Mouse (Mus musculus) hindbrain, embryonic 10.5 days (tissue): ENCODE measurements around the gene Ubtd2. TPM values are rescaled to one million over a fixed set of nuclear protein-coding genes. Genes with fewer than 3 reads are reported as not detected.
"Not testable (repeated sequence)": the region's sequence is repeated elsewhere in the genome, so short reads cannot be mapped to it uniquely, and the experiment has no call there.

ENCODE experiments used
- DNase-seq: peaks from one replicate; pipeline ENCODE4 v3.0.0-alpha.2; 2017; ENCODE audit warnings: low spot score
- H3K27ac ChIP-seq: fragments of 300-500 bp; sonication (generic); 2 replicates; pipeline ENCODE4 v1.5.1; 2016; ENCODE audit warnings: mild to moderate bottlenecking, moderate library complexity
- H3K27me3 ChIP-seq: fragments of 300-500 bp; sonication (generic); 2 replicates; pipeline ENCODE4 v1.6.1; 2016; ENCODE audit warnings: mild to moderate bottlenecking; ENCODE audit not compliant: poor library complexity, insufficient read depth, severe bottlenecking
- H3K36me3 ChIP-seq: fragments of 300-500 bp; sonication (generic); 2 replicates; pipeline ENCODE4 v1.6.1; 2016; ENCODE audit warnings: mild to moderate bottlenecking, moderate library complexity
- H3K4me1 ChIP-seq: fragments of 300-500 bp; sonication (generic); replicated peaks from 2 replicates; pipeline ENCODE4 v1.6.1; 2016; ENCODE audit warnings: mild to moderate bottlenecking
- H3K4me3 ChIP-seq: fragments of 300-500 bp; sonication (generic); 2 replicates; pipeline ENCODE4 v1.5.1; 2016; ENCODE audit warnings: mild to moderate bottlenecking, moderate library complexity
- H3K9me3 ChIP-seq: fragments of 300-500 bp; sonication (generic); 2 replicates; pipeline ENCODE4 v1.6.1; 2016; ENCODE audit warnings: mild to moderate bottlenecking, moderate library complexity
- WGBS: fragments of 180-500 bp; shearing (Covaris S2); methylation state at CpG from one replicate; pipeline ENCODE4 v1.1.7; 2016; 5-methylcytosine and 5-hydroxymethylcytosine counted together
- polyA plus RNA-seq: library from polyadenylated mRNA; unstranded; fragments of >200 nt; fragmentation: Nextera tagmentation; extraction: Ambion mirVana; gene quantifications from 2 replicates; pipeline ENCODE4 v1.2.1, GENCODE M21; 2016

The Ubtd2 gene
- polyA plus RNA-seq, 1 experiment from 2014 or later: 55.6 TPM

DNA sequence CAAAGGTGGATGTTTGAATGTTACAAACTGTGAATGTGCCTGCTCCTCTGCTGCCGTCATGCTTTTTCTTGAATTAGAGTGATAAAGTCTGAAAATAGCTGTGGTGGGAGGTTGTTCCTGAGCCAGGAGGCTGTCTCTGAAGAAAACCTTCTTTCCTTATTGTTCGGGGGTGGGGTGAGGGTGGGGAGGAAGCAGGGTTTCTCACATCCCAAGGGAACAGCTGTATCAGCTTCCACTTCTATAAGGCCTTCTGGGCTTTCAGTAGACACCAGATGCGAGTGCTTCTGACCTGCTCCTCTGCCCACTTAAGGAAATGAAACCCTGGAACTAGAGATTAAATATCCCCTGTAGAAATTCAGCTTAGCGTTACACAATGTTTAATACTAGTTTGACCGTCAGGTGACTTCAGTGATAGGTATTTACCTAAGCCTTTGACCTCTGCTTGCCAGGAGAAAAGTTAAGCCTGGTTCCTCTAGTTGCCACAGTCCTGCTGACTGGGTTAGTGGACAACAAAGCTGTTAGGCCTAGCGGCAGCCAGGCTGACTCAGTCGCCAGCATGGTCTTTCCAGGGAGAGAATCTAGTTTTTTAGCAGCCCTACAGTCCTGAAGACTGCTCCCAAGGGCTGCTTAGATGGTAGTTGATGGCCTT is 50.0 kb downstream of the Ubtd2 start:
- Histone ChIP-seq H3K4me3 (no peak overlapping the region), H3K9me3 (no peaks in the 10 kb centered on the region), H3K4me1 (0 out of 2 replicates have a peak, but pooled peaks cover 3% of the 10 kb centered on the region), H3K27ac (no peak overlapping the region), H3K36me3 (peaks cover 40% of the 10 kb centered on the region), H3K27me3 (no peaks in the 10 kb centered on the region)
- no peak for DNase-seq
- WGBS: 83% methylated on average over 7 of the region's 7 CpGs

DNA sequence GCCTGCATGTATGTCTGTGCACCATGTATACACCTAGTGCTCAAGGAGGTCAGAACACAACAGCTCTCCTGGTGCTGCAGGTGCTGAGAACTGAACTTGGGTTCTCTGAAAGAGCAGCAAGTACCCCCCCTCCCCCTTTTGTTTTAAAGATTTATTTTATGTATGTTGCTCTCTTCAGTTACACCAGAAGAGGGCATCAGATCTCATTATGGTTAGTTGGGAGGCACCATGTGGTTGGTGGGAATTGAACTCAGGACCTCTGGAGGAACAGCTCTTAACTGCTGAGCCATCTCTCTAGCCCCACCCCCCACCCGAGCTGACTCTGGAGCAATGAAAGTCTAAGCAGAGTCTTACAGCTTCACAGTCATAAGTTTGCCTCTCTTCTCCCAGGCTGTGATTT is 55.8 kb downstream of the Ubtd2 start:
- Histone ChIP-seq H3K36me3 (peaks cover 13% of the 10 kb centered on the region), H3K27me3 (no peaks in the 10 kb centered on the region), H3K4me3 (no peak overlapping the region), H3K27ac (no peak overlapping the region), H3K4me1 (no peaks in the 10 kb centered on the region), H3K9me3 (no peaks in the 10 kb centered on the region)
- WGBS: 85% methylated on average over 1 of the region's 1 CpGs
- DNase-seq: no peak

DNA sequence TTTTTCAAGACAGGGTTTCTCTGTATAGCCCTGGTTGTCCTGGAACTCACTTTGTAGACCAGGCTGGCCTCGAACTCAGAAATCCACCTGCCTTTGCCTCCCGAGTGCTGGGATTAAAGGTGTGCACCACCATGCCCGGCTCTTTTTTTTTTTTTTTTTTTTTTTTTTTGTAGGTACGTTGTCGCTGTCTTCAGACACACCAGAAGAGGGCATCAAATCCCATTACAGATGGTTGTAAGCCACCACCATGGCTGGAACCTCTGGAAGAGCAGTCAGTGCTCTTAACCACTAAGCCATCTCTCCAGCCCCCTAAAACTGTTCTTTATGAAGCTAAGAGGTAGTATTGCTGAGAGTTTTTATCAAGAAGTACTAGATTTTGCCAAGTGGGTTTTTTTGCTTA is 59.7 kb downstream of the Ubtd2 start:
- not testable (repeated sequence) for H3K4me1 ChIP-seq
- H3K36me3 ChIP-seq: peaks cover 51% of the 10 kb centered on the region

DNA sequence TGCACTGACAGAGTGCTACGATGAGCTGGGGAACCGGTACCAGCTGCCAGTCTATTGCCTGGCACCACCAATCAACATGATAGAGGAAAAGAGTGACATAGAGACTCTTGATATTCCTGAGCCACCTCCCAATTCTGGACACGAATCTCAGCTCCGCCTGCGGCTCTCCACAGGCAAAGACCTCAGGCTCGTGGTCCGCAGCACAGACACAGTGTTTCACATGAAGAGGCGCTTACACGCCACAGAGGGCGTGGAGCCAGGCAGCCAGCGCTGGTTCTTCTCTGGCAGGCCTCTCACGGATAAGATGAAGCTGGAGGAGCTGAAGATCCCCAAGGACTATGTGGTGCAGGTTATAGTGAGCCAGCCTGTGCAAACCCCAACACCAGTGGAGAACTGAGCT is 60.9 kb downstream of the Ubtd2 start:
- Histone ChIP-seq H3K9me3 (no peaks in the 10 kb centered on the region), H3K36me3 (peaks cover 54% of the 10 kb centered on the region), H3K4me3 (no peak overlapping the region), H3K4me1 (no peaks in the 10 kb centered on the region), H3K27ac (no peak overlapping the region), H3K27me3 (no peaks in the 10 kb centered on the region)
- 93% methylated on average over 12 of the region's 12 CpGs for WGBS
- no peak for DNase-seq

More for the DNA sequence above, 59.7 kb downstream of the Ubtd2 start:
- not testable (repeated sequence) for H3K27ac ChIP-seq, H3K4me3 ChIP-seq, H3K27me3 ChIP-seq, H3K9me3 ChIP-seq, DNase-seq
- WGBS: 79% methylated on average over 4 of the region's 5 CpGs

DNA sequence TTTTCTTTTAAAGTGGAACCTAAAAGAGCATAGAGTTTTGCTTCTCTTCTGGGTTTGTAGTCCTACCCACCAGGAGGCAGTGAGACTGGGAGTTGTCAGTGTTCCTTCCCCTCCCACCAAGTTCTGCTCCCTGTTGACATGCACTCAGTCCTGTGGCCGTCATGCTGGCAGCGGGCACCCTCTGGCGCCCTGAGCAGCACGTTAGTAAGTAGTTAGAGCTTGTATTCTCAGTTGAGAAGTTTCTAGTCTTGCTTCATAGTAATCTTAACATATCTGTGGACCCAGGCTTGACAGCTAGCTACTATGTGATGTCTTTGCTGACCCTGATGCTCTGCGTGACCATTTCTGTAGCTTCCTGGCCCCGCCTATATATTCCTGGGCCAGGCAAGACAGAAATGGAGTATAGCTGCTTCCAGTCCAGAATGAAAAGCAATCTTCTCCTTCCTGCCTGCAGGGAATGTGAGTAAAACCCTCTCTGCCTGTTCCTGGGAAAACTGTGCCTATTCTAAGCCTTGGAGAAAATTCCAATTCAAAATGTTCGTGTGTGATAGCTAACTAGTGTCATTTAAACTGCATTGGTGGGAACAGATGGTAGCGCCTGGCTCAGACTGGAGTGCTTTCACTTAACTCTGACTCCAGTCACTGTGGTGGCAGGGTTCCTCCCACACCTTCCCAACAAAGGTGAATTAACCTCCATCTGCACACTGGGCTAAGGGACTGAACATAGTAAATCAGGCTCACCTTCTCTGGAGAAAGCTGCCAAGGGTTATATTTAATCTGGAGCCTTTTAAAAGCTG is 61.9 kb downstream of the Ubtd2 start:
- no peak for DNase-seq
- 92% methylated on average over 8 of the region's 8 CpGs for WGBS
- H3K36me3 ChIP-seq: peaks cover 54% of the 10 kb centered on the region

DNA sequence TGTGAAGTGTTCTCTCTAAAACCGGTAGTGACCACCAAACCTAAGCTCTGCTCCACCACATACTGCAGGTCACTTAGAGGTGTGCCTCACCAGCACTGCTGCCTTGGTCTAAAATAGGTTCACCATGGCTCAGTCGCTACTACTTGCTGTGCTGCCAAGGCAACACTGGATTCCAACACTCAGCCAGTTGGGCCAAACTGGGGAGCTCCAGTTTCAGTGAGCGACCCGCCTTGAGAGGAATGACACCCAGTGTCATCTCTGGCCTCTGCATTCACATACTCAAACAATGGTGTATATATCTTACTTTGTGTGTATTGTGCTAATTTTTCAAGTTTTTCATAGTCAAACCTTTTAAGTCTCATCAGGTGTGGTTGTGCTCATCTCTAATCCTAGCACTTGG is 63.6 kb downstream of the Ubtd2 start:
- Histone ChIP-seq H3K9me3 (no peaks in the 10 kb centered on the region), H3K4me3 (no peak overlapping the region), H3K27me3 (no peaks in the 10 kb centered on the region), H3K36me3 (peaks cover 56% of the 10 kb centered on the region), H3K4me1 (no peaks in the 10 kb centered on the region), H3K27ac (no peak overlapping the region)
- WGBS: 89% methylated on average over 4 of the region's 4 CpGs
- DNase-seq: no peak

More for the DNA sequence above, 61.9 kb downstream of the Ubtd2 start:
- Histone ChIP-seq H3K4me3 (no peak overlapping the region), H3K9me3 (no peaks in the 10 kb centered on the region), H3K4me1 (no peaks in the 10 kb centered on the region), H3K27ac (no peak overlapping the region), H3K27me3 (no peaks in the 10 kb centered on the region)

DNA sequence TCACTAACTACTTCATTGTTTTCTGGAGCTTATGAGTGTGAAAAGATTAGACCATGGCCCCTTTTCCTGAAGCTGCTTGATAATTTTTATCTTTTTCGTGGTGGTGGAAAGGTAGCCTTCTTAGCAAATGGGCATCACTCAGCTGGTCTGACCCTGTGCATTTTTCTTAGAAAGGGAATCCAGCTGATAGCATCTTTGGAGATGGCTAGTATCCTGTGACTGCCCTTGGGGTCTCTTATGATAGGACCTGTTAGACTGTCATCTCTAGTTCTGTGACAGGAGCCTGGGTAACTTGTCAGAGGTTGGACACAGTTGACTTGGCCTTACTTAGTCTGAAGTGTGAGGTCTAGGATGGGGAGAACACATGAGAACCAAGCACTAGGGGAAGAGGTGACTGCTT is 64.2 kb downstream of the Ubtd2 start:
- 92% methylated on average over 1 of the region's 1 CpGs for WGBS
- H3K4me3 ChIP-seq: no peak overlapping the region
- no peak for DNase-seq
- no peaks in the 10 kb centered on the region for H3K4me1 ChIP-seq
- no peak overlapping the region for H3K27ac ChIP-seq
- no peaks in the 10 kb centered on the region for H3K27me3 ChIP-seq
- H3K36me3 ChIP-seq: peaks cover 62% of the 10 kb centered on the region
- no peaks in the 10 kb centered on the region for H3K9me3 ChIP-seq

DNA sequence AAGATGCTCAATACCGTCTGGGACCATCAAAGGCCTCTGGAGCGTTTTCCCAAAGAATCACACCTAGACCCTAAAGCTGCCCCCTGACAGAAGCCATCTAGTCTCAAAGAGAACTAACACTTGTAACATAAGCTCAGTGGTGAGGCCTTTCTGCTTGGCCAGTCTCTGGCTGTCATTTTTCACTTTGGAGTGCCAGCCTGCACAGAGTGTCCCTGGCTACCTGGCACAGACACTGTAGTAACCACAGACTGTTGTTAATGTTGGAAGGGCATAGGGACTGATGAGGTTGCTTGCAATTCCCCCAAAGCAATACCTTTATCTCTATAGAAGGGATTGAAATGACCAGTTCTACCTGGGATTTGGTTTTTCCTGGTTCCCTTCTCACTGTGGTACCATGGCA is 66.1 kb downstream of the Ubtd2 start:
- 89% methylated on average over 2 of the region's 2 CpGs for WGBS
- Histone ChIP-seq H3K4me1 (no peaks in the 10 kb centered on the region), H3K4me3 (no peak overlapping the region), H3K36me3 (peaks cover 62% of the 10 kb centered on the region), H3K27ac (no peak overlapping the region), H3K9me3 (no peaks in the 10 kb centered on the region), H3K27me3 (no peaks in the 10 kb centered on the region)
- DNase-seq: no peak

DNA sequence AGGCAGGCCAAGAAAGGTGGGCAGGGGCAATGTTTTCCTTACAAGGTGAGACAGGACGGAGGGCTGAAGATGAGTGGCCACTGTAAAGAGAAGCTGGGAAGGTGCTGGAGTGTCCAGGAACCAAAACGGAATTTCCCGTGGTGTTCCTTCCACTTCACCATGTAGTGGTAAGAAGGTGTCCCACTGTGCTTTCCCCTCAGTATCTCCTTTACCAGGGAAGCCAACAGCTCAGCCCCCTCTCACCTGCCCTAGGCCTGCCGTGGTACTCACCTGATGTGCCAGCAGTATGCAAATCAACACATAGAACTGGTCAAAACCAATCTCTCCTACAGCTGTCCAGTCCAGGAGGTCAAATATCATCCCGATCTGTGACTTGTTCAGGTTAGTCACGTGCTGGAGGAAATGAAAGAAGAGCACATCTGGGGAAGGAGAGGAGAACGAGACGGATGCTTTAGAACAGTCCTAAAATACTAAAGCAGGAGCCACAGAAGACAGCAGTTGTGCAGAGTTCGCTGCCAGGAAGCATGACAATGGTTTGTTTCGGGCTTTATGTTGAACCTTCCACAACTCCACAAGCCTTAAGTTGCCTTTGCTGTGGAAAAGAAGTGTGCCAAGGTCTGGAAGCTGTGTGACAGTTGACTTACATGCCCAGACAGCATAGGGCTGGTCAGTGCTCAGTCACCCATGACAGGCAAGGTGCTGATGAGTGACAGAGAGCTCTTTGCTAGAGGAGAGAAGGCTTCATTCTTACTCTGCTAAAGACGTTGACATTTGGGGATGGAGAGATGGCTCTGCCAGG is 69.2 kb downstream of the Ubtd2 start:
- Histone ChIP-seq H3K9me3 (no peaks in the 10 kb centered on the region), H3K27me3 (no peaks in the 10 kb centered on the region), H3K36me3 (peaks cover 48% of the 10 kb centered on the region), H3K4me3 (no peak overlapping the region), H3K27ac (no peak overlapping the region), H3K4me1 (no peaks in the 10 kb centered on the region)
- whole genome bisulfite sequencing: 86% methylated on average over 11 of the region's 11 CpGs
- no peak for DNase-seq

DNA sequence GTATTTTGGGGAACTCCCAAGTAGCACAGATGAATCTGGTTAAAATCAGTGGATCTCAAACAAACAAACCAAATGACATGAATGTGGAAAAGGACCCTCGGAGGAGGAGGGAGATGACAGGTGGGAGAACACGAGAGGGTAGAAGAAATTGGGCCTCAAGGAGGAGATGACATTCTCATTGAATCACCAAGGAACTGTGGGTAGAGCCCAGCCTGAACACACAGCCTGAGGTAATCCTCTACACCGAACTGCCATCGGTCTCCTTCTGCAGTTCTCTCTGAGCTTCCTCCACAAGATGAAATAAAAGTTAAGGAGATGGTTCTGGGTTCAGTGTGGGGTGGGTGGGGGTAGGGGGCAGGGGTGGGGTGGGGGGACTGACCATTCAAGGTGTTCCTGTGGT is 71.8 kb downstream of the Ubtd2 start:
- WGBS: 91% methylated on average over 4 of the region's 4 CpGs
- no peak for DNase-seq
- H3K27ac ChIP-seq: no peak overlapping the region
- peaks cover 20% of the 10 kb centered on the region for H3K27me3 ChIP-seq
- peaks cover 4% of the 10 kb centered on the region; the same call in 1 of the 2 replicates for H3K4me1 ChIP-seq
- H3K36me3 ChIP-seq: peaks cover 34% of the 10 kb centered on the region
- no peak overlapping the region for H3K4me3 ChIP-seq
- no peaks in the 10 kb centered on the region for H3K9me3 ChIP-seq

DNA sequence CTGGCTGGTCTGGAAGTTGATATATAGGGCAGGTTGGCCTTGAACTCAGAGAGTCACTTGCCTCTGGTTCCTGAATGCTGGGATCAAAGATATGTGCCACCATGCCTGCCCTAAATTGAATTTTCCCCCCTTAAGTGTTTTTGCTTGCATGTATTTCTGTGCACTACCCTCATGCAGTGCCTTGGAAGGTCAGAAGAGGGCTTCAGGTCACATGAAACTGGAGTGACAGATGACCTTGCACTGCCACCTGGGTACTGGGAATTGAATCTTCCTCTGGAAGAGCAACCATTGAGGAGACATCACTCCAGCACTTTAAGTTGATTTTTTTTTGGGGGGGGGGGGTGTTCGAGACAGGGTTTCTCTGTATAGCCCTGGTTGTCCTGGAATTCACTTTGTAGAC is 75.0 kb downstream of the Ubtd2 start:
- H3K27me3 ChIP-seq: peaks cover 45% of the 10 kb centered on the region
- H3K4me3 ChIP-seq: no peak overlapping the region
- H3K36me3 ChIP-seq: peaks cover 22% of the 10 kb centered on the region
- WGBS: 91% methylated on average over 1 of the region's 1 CpGs
- no peaks in the 10 kb centered on the region for H3K9me3 ChIP-seq
- no peak for DNase-seq
- H3K4me1 ChIP-seq: peaks cover 34% of the 10 kb centered on the region
- H3K27ac ChIP-seq: no peak overlapping the region

DNA sequence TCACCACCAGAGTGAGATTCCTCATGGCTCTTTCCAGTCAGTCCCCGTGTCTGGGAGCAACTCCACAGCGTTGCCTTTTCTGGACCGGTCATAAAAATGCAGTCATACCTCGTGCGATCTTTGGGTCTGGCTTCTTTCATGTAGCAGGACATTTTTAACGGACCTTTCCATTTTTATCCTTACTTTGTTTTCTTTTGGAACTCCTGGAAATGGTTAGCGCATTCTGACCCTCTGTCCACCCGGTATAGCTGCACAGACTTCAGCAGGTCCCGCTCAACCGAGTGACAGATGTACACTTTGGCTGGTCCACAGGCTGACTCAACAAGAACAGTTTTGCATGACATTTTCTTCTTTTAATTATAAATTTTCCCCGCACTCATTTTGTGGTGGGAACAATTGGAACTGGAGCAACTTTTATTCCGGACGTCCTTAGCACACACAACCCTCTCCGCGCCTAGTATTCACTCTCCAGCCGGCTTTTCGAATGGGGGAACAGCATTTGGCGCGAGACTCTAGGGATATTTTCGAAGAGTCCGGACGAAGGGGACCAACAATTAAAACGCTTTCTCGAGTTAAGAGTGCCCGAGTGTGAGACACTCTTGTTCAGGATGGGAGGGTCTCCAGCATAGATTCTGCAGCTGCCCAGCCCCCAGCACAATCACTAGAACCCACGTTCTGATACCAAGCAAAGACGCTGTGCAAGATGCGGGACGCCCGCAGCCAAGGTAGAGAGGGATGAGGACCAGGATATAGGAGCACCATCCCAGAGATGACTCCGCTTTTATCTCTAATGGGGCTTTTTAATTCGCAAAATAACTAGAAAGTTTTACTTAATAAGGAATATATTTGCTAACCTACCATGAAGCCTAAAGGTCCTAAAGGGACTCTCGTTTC is 76.9 kb downstream of the Ubtd2 start, which contains the start of gene Efcab9:
Gene Efcab9 (minus strand): TSS at position 211 of the 894 bp plus-strand sequence.
- Histone ChIP-seq H3K27ac (peak within 1 kb of the TSS; percentile 84), H3K9me3 (no peaks in the 10 kb centered on the region), H3K4me1 (peaks cover 41% of the 10 kb centered on the region), H3K36me3 (peaks cover 12% of the 10 kb centered on the region), H3K27me3 (peaks cover 52% of the 10 kb centered on the region), H3K4me3 (peak within 1 kb of the TSS; percentile 73)
- WGBS: 9% methylated on average over 33 of the region's 33 CpGs
- DNase-seq: peak; percentile 45
